Mouse (Mus musculus): ENCODE data around the gene Nek1. TPM values are rescaled to one million over a fixed set of nuclear protein-coding genes. Genes with fewer than 3 reads are reported as not detected.

The Nek1 gene
- total and polyA plus RNA-seq, 3 experiments = 8.9 to 35.3 (median 15.6) TPM

DNA sequence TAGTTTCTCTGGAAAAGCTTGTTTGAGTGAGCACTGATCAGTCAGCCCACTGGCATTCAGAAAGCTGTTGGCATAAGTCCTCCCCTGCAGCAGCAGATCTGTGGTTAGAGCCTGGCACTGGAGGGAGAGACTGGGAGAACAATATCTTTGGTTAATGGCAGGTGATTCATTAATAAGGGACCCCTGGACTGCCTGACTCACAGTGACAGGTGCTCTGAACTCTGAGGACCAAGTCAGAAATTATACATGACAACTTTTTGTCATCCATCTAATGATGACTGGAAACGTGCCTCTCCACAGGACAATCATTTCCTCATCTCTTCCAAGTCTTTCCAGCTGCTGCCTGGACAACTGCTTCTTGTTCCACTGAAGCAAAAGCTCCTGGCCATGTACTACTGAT, 163.4 kb downstream of the Nek1 start:
- H3K27ac ChIP-seq (ENCODE audit: control insufficient read depth, low read depth, low read length) = no peak overlapping the region
- H3K27me3 ChIP-seq (ENCODE audit: control insufficient read depth in 1 of 2, insufficient read depth in 2 of 2, low read length in 2 of 2) = peaks cover 0 to 3% of the 10 kb centered on the region in 2 experiments; a peak in 2 of 4 replicates
- no peaks in the 10 kb centered on the region for H3K9me3 ChIP-seq (replicated peaks; ENCODE audit: insufficient read depth, low read length)
- H3K4me3 ChIP-seq (ENCODE audit: control insufficient read depth in 1 of 2, insufficient read depth in 1 of 2, low read depth in 2 of 2, low read length in 2 of 2) = no peak overlapping the region
- no peaks in the 10 kb centered on the region for H3K4me1 ChIP-seq (ENCODE audit: control insufficient read depth in 1 of 2, insufficient read depth in 2 of 2, low read length in 2 of 2)
- no peak overlapping the region for H3K9ac ChIP-seq (ENCODE audit: control insufficient read depth, low read depth, low read length, poor library complexity, severe bottlenecking)
- no peak for TF ChIP-seq SIN3A (IDR thresholded peaks at IDR 0.05; ENCODE audit: low read length)
- TF ChIP-seq POLR2AphosphoS2 (IDR thresholded peaks at IDR 0.05; ENCODE audit: low read length) = no peak
- H3K36me3 ChIP-seq (ENCODE audit: control insufficient read depth in 1 of 2, insufficient read depth in 2 of 2, low read length in 2 of 2) = no peaks in the 10 kb centered on the region
- no peak for DNase-seq (ENCODE audit: low read depth, low spot score)
- H3K79me2 ChIP-seq (ENCODE audit: control insufficient read depth, insufficient read depth, low read length, poor library complexity) = no peaks in the 10 kb centered on the region

GRCm38 (mm10) chr8:61158540-61158939, 165.5 kb downstream of the Nek1 start:
- Histone ChIP-seq H3K27me3 (ENCODE audit: control insufficient read depth in 1 of 2, insufficient read depth in 2 of 2, low read length in 2 of 2) (peaks cover 0 to 3% of the 10 kb centered on the region in 2 experiments; a peak in 2 of 4 replicates), H3K27ac (ENCODE audit: control insufficient read depth, low read depth, low read length) (no peak overlapping the region), H3K9me3 (replicated peaks; ENCODE audit: insufficient read depth, low read length) (no peaks in the 10 kb centered on the region), H3K36me3 (ENCODE audit: control insufficient read depth in 1 of 2, insufficient read depth in 2 of 2, low read length in 2 of 2) (no peaks in the 10 kb centered on the region), H3K4me1 (ENCODE audit: control insufficient read depth in 1 of 2, insufficient read depth in 2 of 2, low read length in 2 of 2) (no peaks in the 10 kb centered on the region), H3K79me2 (ENCODE audit: control insufficient read depth, insufficient read depth, low read length, poor library complexity) (no peaks in the 10 kb centered on the region), H3K9ac (ENCODE audit: control insufficient read depth, low read depth, low read length, poor library complexity, severe bottlenecking) (no peak overlapping the region), H3K4me3 (ENCODE audit: control insufficient read depth in 1 of 2, insufficient read depth in 1 of 2, low read depth in 2 of 2, low read length in 2 of 2) (no peak overlapping the region)
- no peak for DNase-seq (ENCODE audit: low read depth, low spot score)
- no peak for TF ChIP-seq RCOR1 (IDR thresholded peaks at IDR 0.05; ENCODE audit: low read depth, low read length)
- TF ChIP-seq POLR2AphosphoS2 (IDR thresholded peaks at IDR 0.05; ENCODE audit: low read length) = no peak
- no peak for TF ChIP-seq USF2 (IDR thresholded peaks at IDR 0.05; ENCODE audit: borderline replicate concordance in 1 of 2, insufficient read depth in 1 of 2, low read depth in 1 of 2, low read length in 2 of 2)
- no peak for TF ChIP-seq MYC (IDR thresholded peaks at IDR 0.05; ENCODE audit: low read depth, low read length)
- no peak for TF ChIP-seq JUND (IDR thresholded peaks at IDR 0.05; ENCODE audit: low read depth, low read length)
- no peak for TF ChIP-seq ELF1 (IDR thresholded peaks at IDR 0.05; ENCODE audit: low read depth, low read length)
- no peak for TF ChIP-seq MAFK (IDR thresholded peaks at IDR 0.05; ENCODE audit: borderline replicate concordance, low read depth, low read length)
- no peak for TF ChIP-seq SMC3 (IDR thresholded peaks at IDR 0.05; ENCODE audit: low read depth, low read length)
- no peak for TF ChIP-seq RAD21 (IDR thresholded peaks at IDR 0.05; ENCODE audit: low read depth, low read length)
- no peak for TF ChIP-seq KAT2A (conservative IDR thresholded peaks at IDR 0.05; ENCODE audit: low read depth, low read length)
- no peak for TF ChIP-seq NELFE (IDR thresholded peaks at IDR 0.05; ENCODE audit: low read depth, low read length)
- TF ChIP-seq GABPA (IDR thresholded peaks at IDR 0.05; ENCODE audit: low read depth, low read length) = no peak
- TF ChIP-seq CTCF (IDR thresholded peaks at IDR 0.05 in 2 of 3, conservative IDR thresholded peaks at IDR 0.05 in 1 of 3; ENCODE audit: control insufficient read depth in 1 of 3, insufficient read depth in 1 of 3, low read depth in 2 of 3, low read length in 3 of 3, poor library complexity in 1 of 3, severe bottlenecking in 1 of 3) = no peak
- no peak for TF ChIP-seq TBP (IDR thresholded peaks at IDR 0.05; ENCODE audit: low read depth, low read length)

Data from MEL (cell line).